Mouse (Mus musculus): Measurements from ENCODE around the gene Ctc1. TPM values are rescaled to one million over a fixed set of nuclear protein-coding genes. Genes with fewer than 3 reads are reported as not detected.
A peak's percentile ranks its signal among the peaks of the same experiment; 100 is the strongest.

The Ctc1 gene
- polyA plus RNA-seq, 1 experiment from 2014 or later = 79.1 TPM

DNA sequence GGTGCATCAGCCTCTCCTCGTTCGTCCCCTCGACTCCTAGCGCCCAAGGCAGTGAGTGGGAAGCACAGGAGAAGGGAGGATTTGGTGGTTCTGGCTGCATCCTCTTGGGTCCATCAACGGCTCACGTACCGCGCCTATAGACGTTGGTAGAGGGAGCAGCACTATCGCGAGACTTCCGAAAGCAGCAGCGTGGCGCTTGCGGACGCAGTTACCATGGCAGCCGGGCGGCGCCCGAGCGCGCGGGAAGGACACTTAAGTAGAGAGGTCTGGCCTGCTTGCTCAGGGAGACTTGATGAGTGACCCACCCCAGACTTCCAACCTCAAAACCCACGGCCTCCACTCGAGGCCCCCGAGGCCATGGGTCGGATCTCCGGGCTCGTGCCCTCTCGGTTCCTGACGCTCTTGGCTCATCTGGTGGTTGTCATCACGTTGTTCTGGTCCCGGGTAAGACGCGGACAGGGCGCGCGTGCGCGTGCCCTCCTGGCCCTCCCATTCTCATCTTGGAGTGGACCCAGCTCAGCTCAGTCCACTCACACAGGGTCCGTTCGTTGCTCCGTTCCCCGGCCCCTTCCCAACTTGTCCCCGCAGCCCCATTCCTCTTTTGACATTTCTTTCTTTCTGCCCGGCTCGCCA is 55.0 kb downstream of the Ctc1 start, which contains the start of gene Tmem107:
Gene Tmem107 (plus strand): TSS at position 217 of the 633 bp plus-strand sequence.
- H3K27ac ChIP-seq (ENCODE audit: low read length) = peak within 1 kb of the TSS; percentile 92
- peak; percentile 85 for ATAC-seq
- peak within 1 kb of the TSS; percentile 93 for H3K4me2 ChIP-seq (ENCODE audit: low read length)
- H3K36me3 ChIP-seq (ENCODE audit: control insufficient read depth, insufficient read depth) = no peaks in the 10 kb centered on the region
- H3K4me1 ChIP-seq (replicated peaks; ENCODE audit: control insufficient read depth, insufficient read depth, low read length) = peaks cover 40% of the 10 kb centered on the region
- no peaks in the 10 kb centered on the region for H3K27me3 ChIP-seq (replicated peaks; ENCODE audit: control insufficient read depth, insufficient read depth, low read length)
- H3K9ac ChIP-seq (replicated peaks; ENCODE audit: low read depth, low read length) = peak within 1 kb of the TSS; percentile 87
- no peaks in the 10 kb centered on the region for H3K9me3 ChIP-seq (ENCODE audit: control insufficient read depth, low read length)
- H3K4me3 ChIP-seq (replicated peaks; ENCODE audit: low read length) = peak within 1 kb of the TSS; percentile 72
- under 1% methylated on average over 47 of the region's 47 CpGs for WGBS

DNA sequence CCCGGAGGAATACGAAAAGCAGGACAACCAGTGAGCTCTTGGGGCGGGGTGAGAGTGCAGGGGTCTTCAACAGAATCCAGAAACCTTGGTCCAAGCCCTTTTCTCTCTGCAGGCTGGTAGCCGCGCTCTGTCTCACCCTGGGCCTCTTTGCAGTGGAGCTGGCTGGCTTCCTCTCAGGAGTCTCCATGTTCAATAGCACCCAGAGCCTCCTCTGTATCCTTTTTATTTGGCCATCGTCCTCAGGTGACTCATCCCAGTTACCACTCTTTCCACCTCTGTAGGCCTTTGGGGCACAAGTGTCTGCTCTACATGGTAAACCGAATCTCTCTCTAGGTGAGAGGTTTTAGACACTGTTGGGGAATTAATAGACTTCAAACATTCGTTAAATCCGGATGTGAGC is 55.6 kb downstream of the Ctc1 start:
- Histone ChIP-seq H3K36me3 (ENCODE audit: control insufficient read depth, insufficient read depth) (no peaks in the 10 kb centered on the region), H3K4me1 (replicated peaks; ENCODE audit: control insufficient read depth, insufficient read depth, low read length) (peaks cover 35% of the 10 kb centered on the region), H3K27ac (ENCODE audit: low read length) (peak overlapping the region; percentile 92), H3K4me2 (ENCODE audit: low read length) (peak overlapping the region; percentile 93), H3K9me3 (ENCODE audit: control insufficient read depth, low read length) (no peaks in the 10 kb centered on the region), H3K4me3 (replicated peaks; ENCODE audit: low read length) (peak overlapping the region; percentile 72), H3K27me3 (replicated peaks; ENCODE audit: control insufficient read depth, insufficient read depth, low read length) (no peaks in the 10 kb centered on the region), H3K9ac (replicated peaks; ENCODE audit: low read depth, low read length) (peak overlapping the region; percentile 87)
- ATAC-seq = no peak
- WGBS = 22% methylated on average over 9 of the region's 9 CpGs

DNA sequence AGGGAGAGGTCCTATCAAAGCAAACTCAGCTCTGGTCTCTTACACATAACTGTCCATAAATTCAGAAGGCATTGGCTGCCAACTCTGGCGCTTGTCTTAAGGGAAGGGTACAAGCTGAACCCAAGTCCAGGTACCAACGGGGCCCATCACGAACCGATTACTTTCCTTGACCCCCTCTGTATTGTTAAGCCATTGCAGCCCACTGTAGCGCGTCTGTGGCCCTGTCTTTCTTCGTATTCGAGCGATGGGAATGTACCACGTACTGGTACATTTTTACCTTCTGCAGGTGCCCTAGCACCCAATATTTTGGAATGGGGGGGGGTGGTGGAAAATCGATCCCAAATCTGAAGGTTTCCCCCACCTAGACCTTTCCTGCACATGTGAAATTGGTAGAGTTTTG is 56.5 kb downstream of the Ctc1 start:
- peaks cover 27% of the 10 kb centered on the region for H3K4me1 ChIP-seq (replicated peaks; ENCODE audit: control insufficient read depth, insufficient read depth, low read length)
- no peaks in the 10 kb centered on the region for H3K36me3 ChIP-seq (ENCODE audit: control insufficient read depth, insufficient read depth)
- H3K9me3 ChIP-seq (ENCODE audit: control insufficient read depth, low read length) = no peaks in the 10 kb centered on the region
- peak overlapping the region; percentile 65; the same call in 1 of the 2 replicates for H3K9ac ChIP-seq (replicated peaks; ENCODE audit: low read depth, low read length)
- peak overlapping the region; percentile 51 for H3K4me2 ChIP-seq (ENCODE audit: low read length)
- no peaks in the 10 kb centered on the region for H3K27me3 ChIP-seq (replicated peaks; ENCODE audit: control insufficient read depth, insufficient read depth, low read length)
- peak overlapping the region; percentile 38 for H3K4me3 ChIP-seq (replicated peaks; ENCODE audit: low read length)
- H3K27ac ChIP-seq (ENCODE audit: low read length) = peak overlapping the region; percentile 97
- no peak for ATAC-seq
- 84% methylated on average over 11 of the region's 11 CpGs for WGBS

DNA sequence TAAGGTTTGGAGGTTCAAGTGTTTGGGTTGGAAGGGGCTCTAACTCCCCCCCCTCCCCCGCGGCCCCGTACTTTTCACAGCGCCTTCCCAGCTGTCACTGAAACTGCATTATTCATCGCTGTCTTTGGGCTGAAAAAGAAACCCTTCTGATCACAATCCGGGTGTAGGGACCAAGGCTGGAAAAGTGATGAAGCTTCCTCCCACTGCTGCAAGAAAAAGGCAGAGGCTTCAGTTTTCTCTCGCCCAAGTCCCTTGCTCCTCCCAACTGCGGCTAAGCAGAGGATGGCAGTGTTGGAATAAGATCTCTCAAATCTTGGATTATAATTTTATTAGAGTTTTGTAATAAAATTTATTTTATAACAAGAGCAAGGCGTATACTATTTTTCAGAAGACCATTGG is 57.0 kb downstream of the Ctc1 start:
- peak overlapping the region; percentile 65 for H3K9ac ChIP-seq (replicated peaks; ENCODE audit: low read depth, low read length)
- no peaks in the 10 kb centered on the region for H3K27me3 ChIP-seq (replicated peaks; ENCODE audit: control insufficient read depth, insufficient read depth, low read length)
- WGBS = 11% methylated on average over 9 of the region's 9 CpGs
- H3K4me1 ChIP-seq (replicated peaks; ENCODE audit: control insufficient read depth, insufficient read depth, low read length) = peaks cover 27% of the 10 kb centered on the region
- peak overlapping the region; percentile 51 for H3K4me2 ChIP-seq (ENCODE audit: low read length)
- H3K9me3 ChIP-seq (ENCODE audit: control insufficient read depth, low read length) = no peaks in the 10 kb centered on the region
- no peaks in the 10 kb centered on the region for H3K36me3 ChIP-seq (ENCODE audit: control insufficient read depth, insufficient read depth)
- H3K27ac ChIP-seq (ENCODE audit: low read length) = peak overlapping the region; percentile 97
- no peak for ATAC-seq
- H3K4me3 ChIP-seq (replicated peaks; ENCODE audit: low read length) = peak overlapping the region; percentile 38

DNA sequence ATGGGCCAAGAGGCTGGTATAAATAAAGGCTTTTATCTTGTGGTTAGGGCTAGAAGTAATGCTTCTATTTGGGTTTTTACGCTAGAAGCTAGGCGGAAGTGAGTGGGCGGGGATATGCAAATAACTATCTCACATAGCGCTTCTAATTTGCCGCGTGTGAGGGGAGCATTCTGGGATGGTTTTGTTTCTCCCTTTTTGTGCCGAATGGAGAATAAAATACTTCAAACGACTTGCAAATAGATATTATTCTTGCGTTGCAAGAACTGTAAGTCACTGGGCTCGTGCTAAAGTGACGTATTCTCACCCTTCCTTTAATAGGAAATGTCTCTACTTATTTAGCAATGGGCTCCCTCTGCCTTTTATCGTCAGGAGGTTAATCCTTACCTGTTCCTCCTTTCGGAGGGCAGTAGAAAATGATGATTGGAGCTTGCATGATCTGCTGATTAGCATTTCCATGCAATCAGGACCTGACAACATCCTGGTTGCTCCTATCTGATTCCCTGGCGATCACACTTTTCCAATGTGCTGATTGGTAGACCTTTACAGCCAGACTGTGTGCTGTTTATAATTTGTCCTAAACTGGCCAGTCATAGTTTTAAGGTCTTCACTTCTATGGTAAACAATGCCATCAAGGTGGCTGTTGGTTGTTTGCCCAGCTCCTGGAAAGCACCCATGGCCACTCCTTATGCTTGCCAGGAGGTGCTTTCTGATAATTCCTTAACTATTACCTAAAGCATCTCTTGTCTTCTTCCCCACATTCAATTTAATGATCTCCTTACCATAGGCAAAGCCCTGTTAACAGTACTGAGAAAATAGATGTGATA is 57.6 kb downstream of the Ctc1 start:
- Histone ChIP-seq H3K27me3 (replicated peaks; ENCODE audit: control insufficient read depth, insufficient read depth, low read length) (no peaks in the 10 kb centered on the region), H3K4me3 (replicated peaks; ENCODE audit: low read length) (peak overlapping the region; percentile 38), H3K36me3 (ENCODE audit: control insufficient read depth, insufficient read depth) (no peaks in the 10 kb centered on the region), H3K4me2 (ENCODE audit: low read length) (peak overlapping the region; percentile 51), H3K9me3 (ENCODE audit: control insufficient read depth, low read length) (no peaks in the 10 kb centered on the region), H3K27ac (ENCODE audit: low read length) (peak overlapping the region; percentile 97), H3K4me1 (replicated peaks; ENCODE audit: control insufficient read depth, insufficient read depth, low read length) (peaks cover 27% of the 10 kb centered on the region), H3K9ac (replicated peaks; ENCODE audit: low read depth, low read length) (peak overlapping the region; percentile 65)
- peak; percentile 78 for ATAC-seq
- under 1% methylated on average over 14 of the region's 14 CpGs for WGBS

GRCm38 (mm10) chr11:69073951-69074775 is 58.5 kb downstream of the Ctc1 start:
- H3K4me1 ChIP-seq (replicated peaks; ENCODE audit: control insufficient read depth, insufficient read depth, low read length) = peaks cover 27% of the 10 kb centered on the region
- H3K27me3 ChIP-seq (replicated peaks; ENCODE audit: control insufficient read depth, insufficient read depth, low read length) = no peaks in the 10 kb centered on the region
- H3K4me3 ChIP-seq (replicated peaks; ENCODE audit: low read length) = no peak overlapping the region
- no peak overlapping the region for H3K9ac ChIP-seq (replicated peaks; ENCODE audit: low read depth, low read length)
- H3K9me3 ChIP-seq (ENCODE audit: control insufficient read depth, low read length) = no peaks in the 10 kb centered on the region
- WGBS = 33% methylated on average over 6 of the region's 6 CpGs
- no peaks in the 10 kb centered on the region for H3K36me3 ChIP-seq (ENCODE audit: control insufficient read depth, insufficient read depth)
- peak overlapping the region; percentile 56 for H3K27ac ChIP-seq (ENCODE audit: low read length)
- no peak overlapping the region; the same call in 1 of the 2 replicates for H3K4me2 ChIP-seq (ENCODE audit: low read length)
- ATAC-seq = no peak

DNA sequence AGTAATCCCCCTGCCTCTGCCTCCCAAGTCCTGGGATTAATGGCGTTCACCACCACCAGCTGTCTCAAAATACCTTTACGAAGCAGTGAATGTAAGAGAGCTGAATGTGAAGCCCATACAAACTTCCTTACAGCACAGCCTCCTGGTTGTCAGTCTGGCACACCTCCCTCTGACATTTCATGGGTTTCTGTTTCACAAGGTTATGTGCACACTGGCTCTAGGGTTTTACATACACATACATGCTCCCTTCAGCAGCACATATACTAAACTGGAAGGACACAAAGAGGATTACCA is 59.0 kb downstream of the Ctc1 start:
- Histone ChIP-seq H3K27me3 (replicated peaks; ENCODE audit: control insufficient read depth, insufficient read depth, low read length) (no peaks in the 10 kb centered on the region), H3K36me3 (ENCODE audit: control insufficient read depth, insufficient read depth) (no peaks in the 10 kb centered on the region), H3K4me2 (ENCODE audit: low read length) (no peak overlapping the region), H3K4me3 (replicated peaks; ENCODE audit: low read length) (no peak overlapping the region), H3K9ac (replicated peaks; ENCODE audit: low read depth, low read length) (no peak overlapping the region), H3K4me1 (replicated peaks; ENCODE audit: control insufficient read depth, insufficient read depth, low read length) (peaks cover 26% of the 10 kb centered on the region), H3K9me3 (ENCODE audit: control insufficient read depth, low read length) (no peaks in the 10 kb centered on the region), H3K27ac (ENCODE audit: low read length) (no peak overlapping the region; the same call in 1 of the 2 replicates)
- WGBS = 48% methylated on average over 2 of the region's 2 CpGs
- no peak for ATAC-seq

DNA sequence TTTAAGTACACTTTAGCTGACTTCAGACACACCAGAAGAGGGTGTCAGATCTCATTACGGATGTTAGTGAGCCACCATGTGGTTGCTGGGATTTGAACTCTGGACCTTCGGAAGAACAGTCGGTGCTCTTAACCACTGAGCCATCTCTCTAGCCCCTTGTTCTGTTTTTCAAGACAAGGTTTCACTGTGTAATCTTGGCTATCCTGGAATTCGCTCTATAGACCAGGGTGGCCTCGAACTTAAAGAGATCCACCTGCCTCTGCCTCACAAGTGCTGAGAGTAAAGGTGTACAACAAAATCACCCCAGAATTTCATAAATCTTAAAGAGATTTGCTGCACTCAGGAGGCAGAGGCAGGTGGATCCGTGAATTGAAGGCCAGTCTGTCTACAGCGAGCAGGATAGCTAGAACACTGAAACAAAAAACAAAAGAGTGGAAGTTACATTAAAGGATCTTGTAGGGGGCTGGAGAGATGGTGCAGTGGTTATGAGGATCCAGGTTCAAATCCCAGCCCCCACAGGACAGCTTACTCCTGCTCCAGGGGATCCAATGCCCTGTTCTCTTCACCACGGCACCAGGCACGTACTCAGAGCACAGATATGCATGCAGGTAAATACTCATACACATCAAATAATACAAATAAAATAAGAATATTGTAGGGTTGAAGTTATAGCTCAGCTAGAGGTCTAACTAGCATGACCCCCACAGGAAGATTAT is 60.2 kb downstream of the Ctc1 start:
- ATAC-seq = no peak
- no peak overlapping the region for H3K27ac ChIP-seq (ENCODE audit: low read length)
- 47% methylated on average over 8 of the region's 9 CpGs for WGBS

More for the DNA sequence above, 60.2 kb downstream of the Ctc1 start:
- H3K9me3 ChIP-seq (ENCODE audit: control insufficient read depth, low read length) = no peaks in the 10 kb centered on the region
- H3K4me1 ChIP-seq (replicated peaks; ENCODE audit: control insufficient read depth, insufficient read depth, low read length) = peaks cover 22% of the 10 kb centered on the region
- no peaks in the 10 kb centered on the region for H3K27me3 ChIP-seq (replicated peaks; ENCODE audit: control insufficient read depth, insufficient read depth, low read length)
- H3K4me3 ChIP-seq (replicated peaks; ENCODE audit: low read length) = no peak overlapping the region
- H3K36me3 ChIP-seq (ENCODE audit: control insufficient read depth, insufficient read depth) = no peaks in the 10 kb centered on the region
- H3K4me2 ChIP-seq (ENCODE audit: low read length) = no peak overlapping the region
- H3K9ac ChIP-seq (replicated peaks; ENCODE audit: low read depth, low read length) = no peak overlapping the region

Measured in forebrain, embryonic 16.5 days (tissue).